Mouse (Mus musculus) cerebellum, adult 9-11 months (tissue): ENCODE results near the gene Spata25.
"Not testable (repeated sequence)": the region's sequence is repeated elsewhere in the genome, so short reads cannot be mapped to it uniquely, and the experiment has no call there.

ENCODE experiments used
- DNase-seq: peaks from one replicate; pipeline ENCODE4 v3.0.0; 2022

Spata25 gene

DNA sequence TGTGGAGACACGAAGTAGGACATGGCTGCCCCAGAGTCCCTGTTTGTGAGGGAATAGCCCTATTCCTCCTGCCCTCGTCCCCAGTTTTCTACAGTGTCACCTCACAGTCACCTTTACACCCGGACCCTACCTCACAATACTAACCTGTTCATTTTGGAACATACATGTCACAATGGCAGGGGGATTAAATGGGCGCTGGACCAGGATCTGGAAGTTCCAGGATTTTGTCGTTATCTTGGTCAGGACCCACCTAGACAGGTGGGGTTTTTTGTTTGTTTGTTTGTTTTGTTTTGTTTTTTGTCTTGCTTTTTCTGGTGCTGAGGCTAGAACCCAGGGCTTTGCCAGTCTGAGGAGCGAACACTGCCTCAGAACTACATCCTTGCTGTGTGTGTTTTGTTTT, at the start of gene Spata25:
Gene Spata25 (minus strand): TSS at position 101 of the 400 bp plus-strand sequence.
- DNase-seq, result no peak

DNA sequence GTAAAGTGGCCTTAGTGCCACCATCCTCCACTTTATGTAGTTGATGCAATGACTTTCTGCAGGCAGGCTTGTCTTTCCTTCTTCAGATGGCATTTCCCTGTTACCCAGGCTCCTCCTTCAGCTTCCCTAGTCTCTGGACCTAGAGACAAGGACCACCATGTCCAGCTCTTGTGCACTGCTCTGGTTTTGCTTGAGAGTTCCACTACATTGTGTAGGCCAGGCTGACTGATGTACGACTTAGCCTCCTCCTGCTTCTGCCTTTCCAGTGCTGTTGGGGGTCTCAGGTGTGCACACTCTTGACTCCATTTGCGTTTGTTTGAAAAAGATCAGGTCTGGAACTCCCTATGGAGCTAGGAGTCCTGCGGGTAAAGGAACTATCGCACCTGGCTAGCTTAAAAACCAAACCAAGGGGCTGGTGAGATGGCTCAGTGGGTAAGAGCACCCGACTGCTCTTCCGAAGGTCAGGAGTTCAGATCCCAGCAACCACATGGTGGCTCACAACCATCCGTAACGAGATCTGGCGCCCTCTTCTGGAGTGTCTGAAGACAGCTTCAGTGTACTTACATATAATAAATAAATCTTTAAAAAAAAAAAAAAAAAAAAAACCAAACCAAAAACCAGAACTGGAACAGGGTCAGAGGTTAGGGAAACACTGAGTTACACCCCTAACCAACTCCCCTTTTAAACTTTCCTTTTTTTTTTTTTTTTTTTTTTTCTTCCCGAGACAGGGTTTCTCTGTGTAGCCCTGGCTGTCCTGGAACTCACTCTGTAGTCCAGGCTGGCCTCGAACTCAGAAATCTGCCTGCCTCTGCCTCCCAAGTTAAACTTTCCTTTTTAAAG, 49.3 kb upstream of the Spata25 start:
- peak; percentile 44 for DNase-seq

DNA sequence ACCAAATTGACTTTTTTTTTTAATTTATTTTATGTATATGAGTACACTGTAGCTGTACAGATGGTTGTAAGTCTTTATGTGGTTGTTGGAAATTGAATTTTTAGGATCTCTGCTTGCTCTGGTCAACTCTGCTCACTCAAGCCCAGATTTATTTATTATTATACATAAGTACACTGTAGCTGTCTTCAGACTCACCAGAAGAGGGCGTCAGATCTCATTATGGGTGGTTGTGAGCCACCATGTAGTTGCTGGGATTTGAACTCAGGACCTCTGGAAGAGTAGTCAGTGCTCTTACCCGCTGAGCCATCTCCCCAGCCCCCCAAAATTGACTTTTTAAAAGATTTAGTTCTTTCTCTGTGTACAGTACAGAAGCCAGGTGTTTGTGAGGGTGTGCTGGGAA, 47.3 kb upstream of the Spata25 start:
- DNase-seq, result not testable (repeated sequence)

DNA sequence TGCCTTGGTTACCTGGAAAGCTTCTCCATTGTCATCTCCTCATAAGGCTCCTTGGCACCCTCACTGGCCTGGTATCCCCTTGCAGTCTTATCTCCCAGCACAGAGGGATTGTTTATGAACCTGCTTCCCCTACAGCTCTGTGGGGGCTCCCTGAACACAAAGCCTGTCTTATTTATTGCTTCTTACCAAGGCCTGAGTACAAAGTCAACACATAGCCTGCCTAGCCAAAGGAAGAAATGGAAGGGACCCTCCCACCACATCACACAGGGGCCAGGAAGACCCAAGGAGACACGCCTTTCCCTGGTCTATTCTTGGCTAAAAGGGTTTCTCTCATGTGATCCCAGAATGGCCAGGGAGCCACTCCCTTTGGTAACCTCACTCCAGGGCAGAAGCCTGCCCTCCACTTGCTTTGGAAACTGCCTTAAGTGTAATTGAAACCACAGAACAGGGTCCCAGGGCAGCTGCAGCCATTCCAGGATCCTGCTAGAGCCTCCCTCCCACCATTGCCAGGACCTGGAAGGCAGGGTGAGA, 46.0 kb upstream of the Spata25 start:
- no peak for DNase-seq

DNA sequence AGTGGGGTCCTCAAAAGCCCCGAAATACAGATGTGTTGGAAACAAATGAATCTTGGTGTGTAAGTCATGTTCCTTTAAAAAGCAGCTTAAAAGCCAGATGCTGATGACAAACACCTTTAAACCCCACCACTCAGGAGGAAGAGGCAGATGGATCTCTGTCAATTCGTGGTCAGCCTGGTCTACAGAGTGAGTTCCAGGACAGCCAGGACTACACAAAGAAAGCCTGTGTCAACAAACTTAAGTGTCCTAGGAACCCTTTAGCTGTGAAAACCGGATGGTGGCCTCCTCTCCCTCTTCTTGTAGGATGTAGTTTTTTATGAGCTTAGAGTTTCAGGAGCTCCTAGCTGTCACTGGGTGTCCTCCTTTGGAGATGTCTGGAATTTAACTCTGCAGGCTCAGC, 45.3 kb upstream of the Spata25 start:
- DNase-seq, result no peak

DNA sequence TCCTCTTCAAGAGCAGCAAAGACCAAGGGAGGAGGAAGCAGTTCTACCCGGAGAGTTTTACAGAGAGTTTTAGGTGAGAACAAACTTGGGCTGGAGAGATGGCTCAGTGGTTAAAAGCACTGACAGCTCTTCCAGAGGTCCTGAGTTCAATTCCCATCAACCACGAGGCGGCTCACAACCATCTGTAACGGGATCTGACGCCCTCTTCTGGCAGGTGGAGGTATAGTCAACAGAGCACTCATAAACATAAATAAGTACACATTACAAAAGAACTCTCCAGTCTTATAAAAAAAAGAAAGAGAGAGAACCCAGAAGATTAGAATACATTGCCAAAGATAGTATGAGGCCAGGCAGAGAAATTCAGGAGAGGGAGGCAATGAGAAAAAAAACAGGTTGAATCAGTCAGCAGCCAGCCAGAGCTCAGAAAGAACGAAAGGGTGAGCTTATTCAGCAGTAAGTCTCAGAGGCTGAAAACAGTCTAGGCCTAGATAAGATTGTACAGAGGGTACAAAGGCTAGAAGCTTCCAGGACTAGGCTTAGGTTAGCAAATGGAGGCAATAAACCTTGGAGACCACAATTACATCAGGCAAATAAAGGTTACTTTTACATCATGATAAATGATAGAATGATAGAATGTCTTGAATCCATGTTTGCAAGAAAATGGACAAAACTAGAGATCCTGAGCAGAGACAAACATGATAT, 43.4 kb upstream of the Spata25 start:
- DNase-seq, result no peak

DNA sequence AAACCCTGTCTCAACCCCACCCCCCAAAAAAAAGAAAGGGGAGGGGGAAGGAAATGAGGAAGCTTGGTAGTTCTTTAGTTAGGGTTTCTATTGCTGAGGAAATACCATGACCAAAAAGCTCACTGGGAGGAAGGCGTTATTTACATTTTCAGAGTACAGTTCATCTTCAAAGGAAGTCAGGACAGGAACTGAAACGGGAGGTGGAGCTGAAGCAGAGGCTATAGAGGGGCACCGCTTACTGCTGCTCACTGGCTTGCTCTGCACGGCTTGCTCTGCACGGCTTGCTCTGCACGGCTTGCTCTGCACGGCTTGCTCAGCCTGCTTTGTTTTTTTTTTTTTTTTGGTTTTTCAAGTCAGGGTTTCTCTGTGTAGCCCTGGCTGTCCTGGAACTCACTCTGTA, 40.2 kb upstream of the Spata25 start:
- no peak for DNase-seq

DNA sequence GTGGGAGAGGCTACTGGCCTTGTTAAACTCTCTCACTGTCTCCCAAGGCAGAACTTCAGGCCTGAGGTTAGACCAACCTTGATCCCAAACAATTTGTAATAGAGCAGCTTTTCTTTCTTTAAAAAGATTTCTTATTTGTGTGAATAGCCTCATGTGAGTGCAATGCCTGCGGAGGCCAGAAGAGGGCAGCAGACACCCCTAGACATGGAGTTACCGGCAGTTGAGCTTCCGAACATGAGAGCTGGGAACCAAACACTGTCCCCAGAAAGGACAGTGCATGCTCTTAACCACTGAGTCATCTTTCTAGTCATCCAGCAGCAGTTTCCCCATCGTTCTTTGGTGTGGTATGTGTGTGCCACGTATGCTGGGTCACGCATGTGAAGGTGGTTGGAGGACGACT, 39.2 kb upstream of the Spata25 start:
- DNase-seq, result no peak

DNA sequence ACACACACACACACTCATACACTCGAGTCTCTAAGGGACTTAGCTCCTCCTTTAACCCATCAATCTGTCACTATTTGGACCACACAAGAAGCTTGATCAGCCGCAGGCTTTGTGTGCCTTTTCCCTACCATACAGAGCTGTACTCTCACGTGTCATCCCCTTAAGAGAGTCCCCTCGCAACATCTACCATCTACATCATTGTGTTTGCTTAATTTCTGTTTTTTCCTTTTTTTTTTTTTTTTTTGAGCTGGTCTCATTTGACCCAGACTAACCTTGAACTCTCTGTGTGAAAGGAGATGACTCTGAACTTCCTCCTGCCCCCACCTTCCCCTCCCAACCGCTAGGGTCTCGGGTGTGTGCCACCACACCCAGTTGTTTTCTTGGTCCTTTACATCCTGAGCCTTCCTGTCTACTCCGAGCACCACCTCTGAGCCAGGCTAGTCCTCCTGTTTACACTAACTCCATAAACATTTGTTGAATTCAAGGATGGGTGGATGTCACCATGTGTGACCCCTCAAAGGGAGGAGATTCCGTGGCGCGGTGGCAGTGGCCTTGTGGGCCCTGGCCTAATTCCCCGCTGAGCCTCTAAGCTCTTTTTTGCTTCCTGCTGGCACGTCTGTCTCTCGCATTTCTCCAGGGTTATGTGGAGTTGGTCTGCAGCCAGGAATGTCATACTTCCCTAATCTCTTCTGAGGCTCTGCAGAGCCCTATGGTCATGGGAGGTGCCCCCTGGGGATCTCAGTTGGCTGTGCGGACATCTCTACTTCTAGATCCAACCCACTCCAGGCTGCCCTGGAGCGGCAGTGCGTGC, 38.6 kb upstream of the Spata25 start:
- DNase-seq, result no peak

DNA sequence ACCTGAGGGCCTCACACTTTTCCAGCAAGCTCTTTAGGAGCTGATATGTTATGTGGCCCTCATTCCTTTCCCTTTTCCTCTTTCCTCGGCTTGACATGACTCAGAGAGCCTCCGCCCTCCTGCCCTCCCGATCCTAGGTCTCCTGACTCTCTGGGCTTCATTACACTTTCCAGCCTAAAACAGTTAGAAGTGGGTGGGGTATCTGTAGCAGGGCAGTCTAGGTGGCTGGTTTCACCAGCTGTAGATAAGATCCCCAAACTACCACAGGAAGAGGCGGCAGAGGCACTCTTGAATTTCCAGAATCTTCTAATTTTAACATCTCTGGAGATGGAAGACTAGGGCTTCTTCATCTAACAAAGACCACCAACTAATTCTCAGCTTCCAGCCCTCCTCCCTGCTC, 36.3 kb upstream of the Spata25 start:
- DNase-seq, result no peak

DNA sequence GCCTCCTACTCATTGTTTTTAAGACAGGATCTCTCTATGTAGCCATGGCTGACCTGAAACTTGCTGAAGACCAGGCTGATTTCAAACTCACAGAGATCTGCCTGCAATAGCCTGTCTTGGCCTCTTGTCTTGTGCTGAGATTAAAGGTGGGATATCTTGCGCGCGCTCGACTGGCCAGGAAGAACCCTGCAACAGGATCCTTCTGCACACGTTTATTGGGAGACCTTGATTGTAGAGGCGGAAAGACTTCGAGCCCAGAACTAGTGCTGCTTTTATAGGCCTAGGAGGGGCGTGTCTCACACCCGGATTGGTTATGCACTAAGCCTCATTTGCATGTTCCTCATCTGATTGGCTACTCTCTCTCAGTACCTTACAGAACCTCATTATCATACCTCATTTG, 35.1 kb upstream of the Spata25 start:
- not testable (repeated sequence) for DNase-seq

DNA sequence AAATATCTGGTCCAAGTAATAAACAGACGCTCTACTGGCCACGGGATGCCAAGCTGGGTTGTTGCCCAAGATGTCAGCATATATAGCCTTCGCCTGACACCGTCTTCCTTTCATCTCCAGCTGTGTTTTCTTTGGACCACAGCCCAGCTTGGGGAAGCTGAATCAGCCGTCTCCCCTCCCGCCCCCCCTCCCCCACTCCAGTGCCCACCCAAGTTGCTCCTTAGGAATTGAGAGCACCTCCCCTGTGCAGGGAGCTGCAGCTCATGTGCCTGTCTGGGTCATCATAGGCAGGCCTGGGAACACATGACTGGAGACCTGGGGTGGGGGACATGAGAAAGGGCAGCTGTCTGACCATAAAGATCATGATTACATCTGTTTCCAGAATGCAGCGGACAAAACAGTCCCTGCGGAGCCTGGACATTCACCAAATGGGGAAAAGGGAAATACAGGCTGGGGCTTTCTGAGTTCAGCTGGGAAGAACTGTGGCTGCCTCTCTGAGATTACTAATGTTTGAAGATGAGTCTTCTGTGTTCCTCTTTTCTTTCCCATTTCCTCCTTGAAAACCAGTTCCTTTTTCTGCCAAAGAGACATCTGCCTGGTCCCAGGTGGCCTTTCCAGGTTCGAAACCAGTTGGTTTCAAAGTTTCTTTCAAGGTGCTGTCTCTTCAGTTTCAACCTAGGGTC, 34.0 kb upstream of the Spata25 start:
- no peak for DNase-seq

DNA sequence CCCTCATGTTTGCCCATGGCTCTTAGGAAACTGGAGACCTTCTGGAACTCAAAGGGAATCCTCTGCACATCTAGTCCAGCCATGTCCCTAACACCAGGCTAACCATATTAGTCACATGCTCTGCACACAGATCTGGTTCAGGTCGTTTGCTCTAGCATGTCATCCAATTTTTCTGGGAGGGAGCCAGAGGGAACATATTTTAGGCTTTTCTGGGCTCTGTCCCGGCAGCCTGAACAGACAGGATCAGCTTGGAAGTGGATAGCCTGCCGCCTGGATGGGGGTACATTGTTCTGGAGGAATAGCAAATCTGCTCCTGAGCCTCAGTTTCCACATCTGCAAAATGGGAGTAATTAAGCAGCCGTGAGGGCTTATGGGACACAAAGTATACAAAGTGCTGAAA, 32.8 kb upstream of the Spata25 start:
- no peak for DNase-seq

DNA sequence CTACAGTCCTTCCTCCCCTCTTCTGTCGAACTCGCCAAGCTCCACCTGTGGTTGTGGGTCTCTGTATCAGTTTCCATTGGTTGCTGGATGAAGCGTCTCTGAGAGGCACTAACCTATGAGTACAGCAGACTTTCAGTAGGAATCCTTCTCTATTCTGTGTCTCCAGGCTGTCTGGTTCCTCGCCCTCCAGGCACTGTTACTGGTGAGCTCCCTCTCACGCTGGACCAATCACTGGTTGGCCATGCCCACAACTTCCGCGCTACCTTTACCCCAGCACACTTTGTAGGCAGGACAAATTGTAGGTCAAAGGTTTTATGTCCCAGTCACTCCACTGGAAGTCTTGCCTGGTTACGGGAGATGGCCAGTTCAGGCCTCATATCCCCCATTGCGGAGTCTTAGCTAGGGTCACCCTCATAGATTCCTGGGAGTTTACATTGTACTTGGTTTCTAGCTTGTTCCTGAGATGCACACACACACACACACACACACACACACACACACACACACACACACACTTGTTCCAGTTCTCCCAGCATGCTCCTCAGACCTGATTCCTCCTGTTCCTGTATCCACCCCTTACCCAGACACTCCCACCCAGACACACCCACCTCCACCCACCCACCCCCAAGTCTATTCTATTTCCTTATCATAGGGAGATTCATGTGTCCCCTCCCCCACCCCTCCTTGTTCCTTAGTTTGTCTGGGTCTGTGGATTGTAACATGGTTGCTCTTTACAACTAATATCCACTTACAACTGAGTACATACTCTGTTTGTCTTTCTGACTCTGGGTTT, 31.5 kb upstream of the Spata25 start:
- no peak for DNase-seq

DNA sequence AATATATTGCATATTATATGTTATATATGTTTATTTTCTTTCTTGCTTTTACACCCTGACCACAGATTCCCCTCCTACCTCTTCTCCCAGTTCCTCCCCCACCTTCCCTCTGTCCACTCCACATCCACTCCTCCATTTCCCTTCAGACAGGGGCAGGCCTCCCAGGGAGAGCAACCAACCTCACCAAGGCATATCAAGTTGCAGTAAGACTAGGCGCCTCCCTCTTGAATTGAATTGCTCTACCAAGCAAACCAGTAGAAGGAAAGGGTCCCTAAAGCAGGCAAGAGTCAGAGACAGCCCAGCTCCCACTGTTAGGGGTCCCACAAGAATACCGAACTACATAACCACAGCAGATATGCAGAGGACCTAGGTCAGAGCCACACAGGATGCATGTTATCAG, 30.8 kb upstream of the Spata25 start:
- DNase-seq, result no peak

DNA sequence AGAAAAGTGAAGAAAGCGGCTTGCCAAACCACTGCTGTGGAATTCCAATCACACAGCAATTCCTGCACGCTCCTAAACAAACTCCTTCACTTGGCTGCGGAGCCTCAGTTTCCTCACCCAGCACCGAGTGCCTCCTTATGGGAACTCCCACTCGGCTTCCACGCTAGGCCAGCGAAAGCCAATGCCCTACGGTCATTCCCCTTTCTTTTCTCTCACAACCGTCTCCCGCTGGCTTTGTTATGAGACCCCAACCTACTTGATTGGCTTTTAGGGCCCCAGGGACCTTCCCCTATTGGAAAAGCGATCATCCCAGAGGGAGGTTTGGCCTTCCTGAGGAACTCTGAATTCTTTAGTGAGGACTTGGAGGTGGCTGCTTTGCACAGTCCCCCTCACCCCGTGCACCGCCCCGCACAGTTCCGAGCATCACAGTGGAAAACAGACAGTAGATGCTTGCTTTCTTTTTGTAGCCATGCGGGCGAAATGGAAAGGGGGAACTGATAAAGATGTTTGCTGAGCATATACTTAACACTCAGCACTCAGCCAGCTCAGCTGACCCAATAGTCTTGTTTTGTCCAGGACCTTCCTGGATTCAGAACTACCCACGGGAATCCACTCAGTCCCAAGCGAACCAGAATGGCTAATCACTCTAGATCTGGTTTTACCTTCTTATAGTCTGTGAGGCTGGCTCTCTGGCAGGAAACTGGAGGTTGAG, 29.7 kb upstream of the Spata25 start:
- DNase-seq, result no peak

DNA sequence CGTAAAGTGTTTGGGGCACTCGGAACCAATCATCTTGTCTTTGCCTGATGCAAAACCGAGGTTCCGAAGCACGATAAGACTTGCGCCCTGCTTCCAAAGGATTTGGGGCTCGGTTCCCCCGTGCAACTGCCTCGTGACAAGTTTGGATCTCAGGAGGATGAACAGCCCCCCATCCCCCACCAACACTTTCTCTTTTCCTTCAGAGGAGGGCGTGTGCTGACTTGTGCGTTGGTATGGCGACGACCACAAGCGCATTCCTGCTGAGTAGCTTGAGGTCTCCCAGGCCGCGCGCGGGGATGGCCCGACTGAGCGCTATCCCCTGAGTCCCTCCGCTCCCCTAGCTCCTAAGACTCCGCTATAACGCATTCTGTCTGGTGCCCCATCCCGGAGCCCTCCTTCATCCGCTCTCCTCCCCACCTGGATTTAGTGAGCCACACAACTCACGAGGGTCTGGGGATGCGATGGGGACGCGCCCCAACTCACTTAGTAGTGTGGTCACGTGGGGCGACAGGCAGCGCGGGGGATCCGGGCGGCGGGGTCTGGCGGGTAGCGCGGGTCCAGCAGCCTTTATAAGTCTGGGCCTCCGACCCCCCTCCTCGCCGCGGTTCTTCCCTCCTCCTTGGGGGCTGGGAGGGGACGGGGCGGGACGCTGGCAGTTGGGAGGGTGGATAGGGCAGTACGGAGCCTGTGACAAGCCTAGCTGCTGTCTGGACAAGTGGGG, 28.9 kb upstream of the Spata25 start, which contains the start of gene Pltp:
Gene Pltp (minus strand): TSS at position 611 of the 721 bp plus-strand sequence.
- DNase-seq, result peak; percentile 48

DNA sequence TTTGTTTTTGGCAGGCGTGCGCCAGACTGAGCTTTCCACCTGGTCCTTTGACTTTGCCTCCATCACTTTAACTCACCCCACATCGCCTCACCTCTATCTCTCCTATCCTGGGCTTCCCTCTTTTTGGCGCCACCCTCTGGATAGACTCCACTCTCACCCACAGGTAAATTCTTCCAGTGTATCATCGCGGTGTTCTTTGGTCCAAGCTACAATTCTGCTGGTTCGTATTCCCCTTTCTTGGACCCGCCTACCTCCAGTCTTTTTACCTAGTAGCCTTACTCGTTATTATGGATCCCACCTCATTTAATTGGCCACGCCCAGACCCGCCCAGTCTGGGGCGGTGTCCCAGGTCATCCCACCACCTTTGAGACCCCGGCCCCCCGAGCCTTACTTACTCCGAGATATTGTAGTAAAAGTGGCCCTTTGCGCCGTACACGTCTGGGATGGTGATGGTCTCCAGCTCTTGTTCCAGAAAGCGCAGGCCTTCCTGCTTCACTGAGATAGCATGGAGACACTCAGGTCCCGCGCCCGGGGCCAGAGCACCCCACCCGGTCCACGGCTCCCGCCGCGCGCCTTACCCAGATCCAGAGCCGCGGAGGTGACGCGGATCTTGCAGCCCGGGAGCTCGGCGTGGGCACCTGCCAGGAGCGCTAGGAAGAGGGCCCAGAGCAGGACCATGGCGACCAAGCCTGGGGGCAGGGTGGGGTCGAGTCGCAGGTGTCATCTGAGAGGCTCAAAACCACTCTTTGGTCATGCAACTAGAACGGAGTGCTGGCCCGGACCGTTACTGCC, 28.2 kb upstream of the Spata25 start:
- DNase-seq, result no peak

DNA sequence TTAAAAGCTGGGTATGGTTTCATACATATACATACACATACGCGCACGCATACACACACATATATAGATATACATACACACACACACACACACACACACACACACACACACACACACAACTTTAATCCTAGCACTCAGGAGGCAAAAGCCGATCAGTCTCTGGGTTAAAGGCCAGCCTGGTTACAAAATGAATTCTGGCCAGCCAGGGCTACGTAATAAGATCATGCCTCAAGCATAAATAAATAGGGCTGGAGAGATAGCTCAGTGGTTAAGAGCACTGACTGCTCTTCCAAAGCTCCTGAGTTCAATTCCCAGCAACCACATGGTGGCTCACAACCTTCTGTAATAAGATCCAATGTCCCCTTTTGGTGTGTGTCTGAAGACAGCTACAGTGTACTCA, 27.2 kb upstream of the Spata25 start:
- DNase-seq, result not testable (repeated sequence)
